Mouse (Mus musculus): ENCODE data around the gene Mapkapk2. TPM values are rescaled to one million over a fixed set of nuclear protein-coding genes. Genes with fewer than 3 reads are reported as not detected.
A peak's percentile ranks its signal among the peaks of the same experiment; 100 is the strongest.

The Mapkapk2 gene
- polyA plus RNA-seq, 1 experiment from 2014 or later: 69.5 TPM

DNA sequence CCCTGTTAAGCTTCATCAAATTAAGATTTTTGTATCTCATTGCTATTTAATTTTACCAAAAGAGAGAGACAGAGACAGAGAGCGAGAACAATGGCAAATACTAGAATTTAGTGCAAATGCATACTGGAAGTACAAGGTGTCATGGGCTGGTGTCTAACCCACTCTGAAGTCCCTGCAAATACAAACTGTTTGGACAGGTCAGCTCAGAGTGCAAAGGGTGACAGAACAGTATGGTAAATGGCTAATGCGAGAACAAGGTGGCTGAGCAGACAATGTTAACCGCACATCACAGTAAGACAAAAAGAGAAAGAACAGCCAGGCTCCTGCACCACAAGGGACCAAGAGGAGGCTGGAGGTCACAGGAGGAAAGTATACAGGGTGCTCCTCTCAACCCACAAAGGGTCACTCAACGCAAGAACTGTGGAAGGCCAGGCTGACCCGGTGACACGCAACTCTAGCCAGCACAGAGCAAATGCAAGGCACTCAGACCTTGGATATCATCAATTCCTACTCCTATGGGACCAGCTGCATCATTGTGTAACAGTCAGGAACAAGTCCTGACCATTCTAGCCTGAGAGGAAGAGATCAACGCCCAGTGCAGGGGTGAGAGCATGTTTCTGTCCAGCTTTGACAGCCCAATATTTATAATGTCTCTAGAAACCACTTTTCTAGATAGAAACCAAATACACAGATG is 22.4 kb downstream of the Mapkapk2 start:
- no peaks in the 10 kb centered on the region for H3K27me3 ChIP-seq
- peaks cover 72% of the 10 kb centered on the region for H3K4me1 ChIP-seq
- no peak overlapping the region for H3K4me2 ChIP-seq (replicated peaks)
- no peaks in the 10 kb centered on the region for H3K36me3 ChIP-seq
- no peaks in the 10 kb centered on the region for H3K9me3 ChIP-seq
- 0 out of 2 replicates have a peak overlapping the region, but pooled peaks have one; percentile 66 for H3K27ac ChIP-seq (replicated peaks)
- WGBS: 82% methylated on average over 7 of the region's 7 CpGs
- no peak overlapping the region for H3K9ac ChIP-seq (replicated peaks)
- H3K4me3 ChIP-seq: no peak overlapping the region
- ATAC-seq (ENCODE audit: low FRiP score, low read depth): no peak

DNA sequence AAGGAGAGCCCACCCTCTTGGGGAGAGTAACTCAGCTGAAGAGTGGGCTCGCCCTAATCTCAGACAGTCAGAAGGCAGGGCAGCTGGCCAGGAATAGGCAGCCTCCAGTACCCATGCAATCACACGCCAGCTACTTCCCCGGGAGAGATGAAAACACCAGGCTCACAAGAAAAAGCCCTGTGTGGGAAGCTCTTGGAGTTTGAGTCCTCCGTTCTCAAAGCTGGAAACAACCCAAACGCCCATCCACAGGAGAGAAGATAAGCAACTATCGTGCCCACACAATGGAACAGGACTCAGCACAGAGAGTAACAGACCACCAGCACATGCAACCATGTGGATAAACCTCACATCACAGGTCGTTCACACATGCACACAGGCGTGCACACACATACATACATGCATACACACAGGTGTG is 23.1 kb downstream of the Mapkapk2 start:
- WGBS: 83% methylated on average over 8 of the region's 8 CpGs
- no peaks in the 10 kb centered on the region for H3K9me3 ChIP-seq
- no peaks in the 10 kb centered on the region for H3K36me3 ChIP-seq
- no peak overlapping the region for H3K9ac ChIP-seq (replicated peaks)
- H3K4me1 ChIP-seq: peaks cover 65% of the 10 kb centered on the region
- no peak for ATAC-seq (ENCODE audit: low FRiP score, low read depth)
- no peaks in the 10 kb centered on the region for H3K27me3 ChIP-seq
- no peak overlapping the region for H3K4me3 ChIP-seq
- peak overlapping the region; percentile 66 for H3K27ac ChIP-seq (replicated peaks)
- no peak overlapping the region for H3K4me2 ChIP-seq (replicated peaks)

DNA sequence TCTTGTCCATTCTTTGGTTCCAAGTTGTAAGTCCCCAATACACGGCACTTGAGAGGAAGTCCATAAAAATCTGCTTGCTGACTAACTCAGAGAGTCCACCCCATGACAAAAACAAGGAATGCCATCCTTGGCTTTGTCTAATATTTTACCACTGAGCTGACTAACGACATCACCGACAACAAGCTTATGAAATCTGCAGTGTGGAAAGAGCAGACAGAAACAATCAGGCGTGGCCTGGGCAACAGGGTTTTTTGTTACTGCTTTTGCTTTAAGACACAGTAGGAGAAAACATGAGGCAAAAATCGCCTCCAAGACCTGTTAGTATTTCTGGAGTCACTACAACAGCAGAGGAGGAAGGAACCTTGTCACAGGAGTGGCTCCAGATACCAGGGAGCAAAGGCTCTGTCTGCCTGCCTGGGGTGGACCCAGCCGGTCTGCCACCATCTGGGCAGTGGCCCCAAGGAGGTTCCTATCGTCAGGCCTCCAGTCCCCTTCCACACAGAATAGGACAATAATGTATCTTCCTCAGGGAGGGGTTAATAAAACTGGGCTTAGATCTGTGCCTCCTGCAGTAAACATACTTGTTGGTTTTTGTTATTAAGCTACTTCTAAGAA is 25.1 kb downstream of the Mapkapk2 start:
- H3K27ac ChIP-seq (replicated peaks): no peak overlapping the region
- H3K4me1 ChIP-seq: peaks cover 45% of the 10 kb centered on the region
- H3K9ac ChIP-seq (replicated peaks): no peak overlapping the region
- no peak overlapping the region for H3K4me3 ChIP-seq
- H3K4me2 ChIP-seq (replicated peaks): no peak overlapping the region
- WGBS: 92% methylated on average over 7 of the region's 7 CpGs
- no peak for ATAC-seq (ENCODE audit: low FRiP score, low read depth)
- no peaks in the 10 kb centered on the region for H3K36me3 ChIP-seq
- H3K27me3 ChIP-seq: no peaks in the 10 kb centered on the region
- no peaks in the 10 kb centered on the region for H3K9me3 ChIP-seq

DNA sequence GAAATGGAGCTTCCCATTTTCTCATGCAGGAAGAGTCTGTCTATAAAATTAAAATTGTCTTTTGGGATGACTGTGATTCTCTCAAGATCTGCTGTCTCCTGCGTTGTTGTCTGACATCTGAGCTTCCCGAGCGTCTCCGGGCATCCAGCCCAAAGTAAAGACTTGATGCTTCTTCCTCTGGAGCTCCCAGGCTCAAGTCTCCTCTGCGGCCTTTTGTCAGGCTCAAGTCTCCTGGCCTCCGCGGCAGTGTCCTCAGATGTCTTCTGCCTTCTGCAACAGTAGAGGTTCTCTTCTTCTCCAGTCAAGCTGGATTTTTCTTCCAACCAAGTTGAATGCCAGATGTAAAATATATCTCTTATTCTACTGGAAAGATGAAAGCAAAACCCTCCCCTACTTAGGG is 28.6 kb downstream of the Mapkapk2 start:
- no peaks in the 10 kb centered on the region for H3K9me3 ChIP-seq
- no peak overlapping the region for H3K4me3 ChIP-seq
- H3K9ac ChIP-seq (replicated peaks): no peak overlapping the region
- no peak overlapping the region for H3K4me2 ChIP-seq (replicated peaks)
- H3K27ac ChIP-seq (replicated peaks): no peak overlapping the region
- WGBS: 90% methylated on average over 7 of the region's 7 CpGs
- 0 out of 2 replicates have a peak, but pooled peaks cover 8% of the 10 kb centered on the region for H3K36me3 ChIP-seq
- ATAC-seq (ENCODE audit: low FRiP score, low read depth): no peak
- H3K4me1 ChIP-seq: peaks cover 21% of the 10 kb centered on the region
- H3K27me3 ChIP-seq: no peaks in the 10 kb centered on the region

DNA sequence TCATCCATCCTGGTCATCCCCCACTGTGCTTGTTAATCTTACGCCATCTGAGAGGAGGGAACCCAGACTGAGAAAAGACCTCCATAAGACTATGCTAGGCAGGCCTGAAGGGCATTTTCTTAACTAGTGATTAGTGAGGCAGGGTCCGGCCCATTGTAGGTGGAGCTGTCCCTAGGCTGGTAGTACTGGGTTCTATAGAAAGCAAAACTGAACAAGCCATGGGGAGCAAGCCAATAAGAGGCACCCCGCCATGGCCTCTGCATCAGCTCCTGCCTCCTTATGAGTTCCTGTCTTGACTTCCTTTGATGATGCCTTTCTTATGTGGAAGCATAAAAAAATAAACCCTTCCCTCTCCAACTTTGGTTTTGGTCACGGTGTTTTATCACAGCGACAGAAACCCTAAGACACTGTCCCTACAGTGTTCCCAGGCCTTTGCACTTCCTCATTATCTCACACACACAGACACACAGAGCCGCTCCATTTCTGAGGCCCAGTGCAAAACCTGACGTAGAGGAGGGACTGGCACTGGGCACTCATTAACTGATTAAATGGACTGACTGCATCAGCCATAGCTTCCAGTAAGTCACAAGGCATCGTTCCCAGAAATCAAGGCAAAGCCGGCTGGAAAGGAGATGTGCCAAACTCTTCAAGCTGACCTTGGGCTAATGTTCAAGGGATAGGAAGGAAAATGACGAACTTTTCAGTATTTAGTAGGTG is 29.5 kb downstream of the Mapkapk2 start:
- no peaks in the 10 kb centered on the region for H3K27me3 ChIP-seq
- no peak overlapping the region for H3K4me2 ChIP-seq (replicated peaks)
- 93% methylated on average over 10 of the region's 10 CpGs for WGBS
- H3K9ac ChIP-seq (replicated peaks): no peak overlapping the region
- H3K4me3 ChIP-seq: no peak overlapping the region
- no peaks in the 10 kb centered on the region for H3K9me3 ChIP-seq
- H3K27ac ChIP-seq (replicated peaks): no peak overlapping the region
- no peak for ATAC-seq (ENCODE audit: low FRiP score, low read depth)
- H3K4me1 ChIP-seq: peaks cover 17% of the 10 kb centered on the region
- 0 out of 2 replicates have a peak, but pooled peaks cover 8% of the 10 kb centered on the region for H3K36me3 ChIP-seq

DNA sequence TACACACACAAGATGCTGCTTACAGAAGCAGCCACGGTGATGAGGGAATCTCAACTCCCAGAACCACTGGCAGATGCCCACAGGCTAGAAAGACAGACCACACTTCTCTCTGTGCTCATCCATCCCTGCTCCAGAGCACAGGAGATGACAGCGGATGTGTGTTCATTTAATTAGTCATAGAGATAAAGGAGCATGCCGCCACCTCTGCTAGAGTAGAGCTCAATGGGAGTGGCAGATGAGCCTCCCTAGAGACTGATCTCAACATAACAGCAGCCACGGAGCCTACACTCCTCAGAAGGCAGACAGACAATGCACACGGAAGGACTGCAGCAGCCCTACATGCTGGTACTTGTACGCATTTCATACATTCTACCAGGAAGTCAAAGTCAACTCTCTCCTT is 33.4 kb downstream of the Mapkapk2 start:
- peak overlapping the region; percentile 15; the same call in 1 of the 2 replicates for H3K27ac ChIP-seq (replicated peaks)
- H3K27me3 ChIP-seq: no peaks in the 10 kb centered on the region
- WGBS: 63% methylated on average over 6 of the region's 6 CpGs
- no peak overlapping the region for H3K4me3 ChIP-seq
- no peak overlapping the region for H3K9ac ChIP-seq (replicated peaks)
- peaks cover 45% of the 10 kb centered on the region for H3K4me1 ChIP-seq
- H3K4me2 ChIP-seq (replicated peaks): no peak overlapping the region
- H3K9me3 ChIP-seq: no peaks in the 10 kb centered on the region
- ATAC-seq (ENCODE audit: low FRiP score, low read depth): no peak
- H3K36me3 ChIP-seq: 0 out of 2 replicates have a peak, but pooled peaks cover 8% of the 10 kb centered on the region

DNA sequence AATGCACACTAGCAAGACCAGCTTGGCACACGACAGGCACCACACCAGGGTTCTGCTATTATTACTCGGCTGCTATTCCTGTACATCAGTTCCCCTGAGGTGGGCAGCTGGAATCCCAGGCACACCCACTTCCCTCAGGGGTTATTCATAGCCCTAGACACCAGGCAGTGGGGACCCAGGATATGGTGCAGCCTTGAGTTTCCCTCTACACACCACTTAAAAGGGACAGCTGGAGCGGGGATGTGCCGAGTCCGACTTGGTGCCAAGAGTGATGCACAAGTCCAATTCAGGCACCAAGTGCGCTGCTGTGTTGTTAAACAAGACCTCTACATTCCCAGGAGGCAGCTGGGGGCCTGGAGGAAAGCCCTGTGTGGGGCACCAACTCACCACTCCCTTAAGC is 34.8 kb downstream of the Mapkapk2 start:
- ATAC-seq (ENCODE audit: low FRiP score, low read depth): no peak
- peaks cover 54% of the 10 kb centered on the region for H3K4me1 ChIP-seq
- H3K9me3 ChIP-seq: no peaks in the 10 kb centered on the region
- whole genome bisulfite sequencing: 88% methylated on average over 6 of the region's 6 CpGs
- H3K9ac ChIP-seq (replicated peaks): no peak overlapping the region
- H3K27me3 ChIP-seq: no peaks in the 10 kb centered on the region
- H3K27ac ChIP-seq (replicated peaks): 0 out of 2 replicates have a peak overlapping the region, but pooled peaks have one; percentile 20
- H3K36me3 ChIP-seq: peaks cover 11% of the 10 kb centered on the region
- no peak overlapping the region for H3K4me3 ChIP-seq
- H3K4me2 ChIP-seq (replicated peaks): no peak overlapping the region

DNA sequence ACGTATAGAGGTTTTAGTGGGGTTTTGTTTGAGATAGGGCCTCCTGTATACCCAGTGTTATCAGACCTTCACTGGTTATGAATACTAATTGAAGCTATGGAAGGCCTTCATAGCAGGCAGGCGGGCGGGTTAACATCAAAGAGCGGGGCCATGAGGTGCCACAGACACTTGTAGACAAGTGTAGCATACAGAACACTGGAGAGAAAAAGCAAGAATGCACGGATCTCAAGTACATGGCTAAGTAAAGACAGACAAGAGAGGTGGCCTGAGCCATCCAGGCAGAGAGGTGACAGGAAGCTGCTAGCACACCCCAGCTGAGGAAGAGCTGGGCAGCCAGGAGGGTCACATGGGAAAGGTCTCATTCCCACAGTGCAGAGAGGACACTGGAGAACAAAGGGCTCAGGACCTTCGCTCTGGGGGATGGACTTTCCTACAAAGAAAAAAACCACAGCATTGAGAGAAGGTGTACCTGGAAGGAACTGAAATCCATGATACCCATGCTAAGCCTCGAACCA is 35.8 kb downstream of the Mapkapk2 start:
- peaks cover 54% of the 10 kb centered on the region for H3K4me1 ChIP-seq

DNA sequence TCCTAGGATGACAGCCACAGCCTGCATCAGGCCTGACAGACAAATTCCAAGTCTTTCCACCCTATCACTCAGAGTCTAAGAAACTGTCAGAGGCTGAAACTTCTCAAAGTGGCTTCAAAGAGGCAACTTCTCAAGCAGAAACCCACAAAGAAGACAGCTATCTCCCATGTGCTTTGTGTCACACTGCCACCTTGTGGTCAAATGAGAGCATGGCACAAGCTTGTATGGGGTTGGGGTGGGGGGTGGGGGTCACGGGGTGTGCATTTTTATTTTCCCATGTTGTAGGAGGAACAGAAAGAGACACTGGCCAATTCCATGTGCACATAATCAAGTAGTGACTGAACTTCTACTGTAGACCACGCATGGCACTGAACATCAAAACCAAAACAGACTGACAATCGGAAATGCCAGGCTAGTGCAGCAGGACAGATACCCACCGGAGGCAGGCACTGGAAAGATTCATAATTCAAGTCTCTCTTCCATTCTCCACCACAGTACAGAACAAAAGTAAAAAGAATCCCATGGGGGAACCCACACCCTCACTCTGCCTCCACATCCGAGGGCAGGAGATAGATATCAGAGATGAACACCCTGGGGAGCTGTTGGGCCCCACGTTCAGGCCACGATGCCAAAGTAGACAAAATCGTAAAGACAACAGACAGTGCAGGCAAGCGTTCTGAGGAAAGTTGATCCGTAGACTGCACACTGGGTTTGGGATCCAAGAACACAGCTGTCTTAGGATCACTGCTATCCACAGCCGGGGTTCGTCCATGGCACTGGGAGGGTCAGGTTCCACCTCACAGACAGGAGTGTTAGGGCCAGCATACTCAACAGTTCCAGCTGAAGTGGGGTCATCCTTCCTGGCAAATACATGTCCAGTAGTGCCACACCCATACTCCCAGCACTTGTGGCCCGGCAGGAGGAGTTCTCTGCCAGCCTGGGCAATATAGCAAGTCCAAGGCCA is 37.1 kb downstream of the Mapkapk2 start:
- Histone ChIP-seq H3K9me3 (no peaks in the 10 kb centered on the region), H3K9ac (replicated peaks) (0 out of 2 replicates have a peak overlapping the region, but pooled peaks have one; percentile 4), H3K36me3 (peaks cover 25% of the 10 kb centered on the region), H3K4me1 (peaks cover 52% of the 10 kb centered on the region), H3K27ac (replicated peaks) (no peak overlapping the region; the same call in 1 of the 2 replicates), H3K4me3 (no peak overlapping the region), H3K4me2 (replicated peaks) (no peak overlapping the region), H3K27me3 (no peaks in the 10 kb centered on the region)
- peak; percentile 23 for ATAC-seq (ENCODE audit: low FRiP score, low read depth)
- WGBS: 73% methylated on average over 13 of the region's 13 CpGs

More for the DNA sequence above, 35.8 kb downstream of the Mapkapk2 start:
- Histone ChIP-seq H3K4me3 (no peak overlapping the region), H3K9me3 (no peaks in the 10 kb centered on the region), H3K4me2 (replicated peaks) (no peak overlapping the region), H3K36me3 (peaks cover 15% of the 10 kb centered on the region), H3K27me3 (no peaks in the 10 kb centered on the region), H3K9ac (replicated peaks) (no peak overlapping the region), H3K27ac (replicated peaks) (no peak overlapping the region)
- WGBS: 74% methylated on average over 7 of the region's 7 CpGs
- ATAC-seq (ENCODE audit: low FRiP score, low read depth): no peak

DNA sequence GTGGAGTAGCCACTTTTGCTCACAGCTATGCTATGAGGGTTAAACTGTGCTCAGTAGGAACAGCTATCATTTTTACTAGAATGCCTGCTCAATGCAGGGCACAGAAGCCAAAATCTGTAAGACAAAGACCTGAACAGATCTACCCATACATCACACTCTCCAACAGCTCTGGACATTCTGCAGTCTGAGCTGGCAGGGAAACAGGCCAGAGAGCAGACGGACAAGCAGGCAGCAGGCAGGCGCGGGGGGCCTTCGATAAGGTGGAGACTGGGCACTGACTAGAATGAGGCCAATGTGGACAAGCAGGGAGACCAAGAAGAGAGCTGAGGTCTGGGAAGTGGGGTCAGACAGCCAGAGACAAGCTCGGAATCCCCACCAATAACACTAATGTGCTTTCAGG is 37.8 kb downstream of the Mapkapk2 start:
- Histone ChIP-seq H3K4me2 (replicated peaks) (no peak overlapping the region), H3K27ac (replicated peaks) (no peak overlapping the region), H3K27me3 (no peaks in the 10 kb centered on the region), H3K4me3 (no peak overlapping the region), H3K9me3 (no peaks in the 10 kb centered on the region), H3K9ac (replicated peaks) (0 out of 2 replicates have a peak overlapping the region, but pooled peaks have one; percentile 4), H3K36me3 (peaks cover 33% of the 10 kb centered on the region), H3K4me1 (peaks cover 52% of the 10 kb centered on the region)
- ATAC-seq (ENCODE audit: low FRiP score, low read depth): peak; percentile 3; the same call in 1 of the 2 replicates
- WGBS: 92% methylated on average over 5 of the region's 5 CpGs

DNA sequence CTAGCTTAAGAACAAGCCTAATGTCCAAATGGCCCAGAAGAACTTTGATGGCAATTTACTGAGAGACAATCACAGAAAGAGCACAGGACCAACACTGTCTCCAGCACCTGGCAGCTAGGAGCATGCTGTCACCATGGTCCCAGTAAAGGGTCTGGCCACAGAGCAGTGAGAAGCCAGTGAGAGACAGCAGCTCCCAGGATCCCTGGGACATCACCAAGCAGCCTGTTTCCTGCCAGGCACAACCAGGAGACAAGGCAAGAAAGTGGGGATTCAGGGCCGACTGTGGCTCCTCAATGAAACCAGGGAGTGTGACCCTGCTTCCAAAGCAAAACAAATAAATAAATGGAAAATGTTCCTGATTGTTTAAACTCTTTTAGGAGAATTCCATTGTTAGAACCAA is 38.2 kb downstream of the Mapkapk2 start:
- 58% methylated on average over 1 of the region's 1 CpGs for WGBS
- Histone ChIP-seq H3K4me1 (peaks cover 50% of the 10 kb centered on the region), H3K9ac (replicated peaks) (0 out of 2 replicates have a peak overlapping the region, but pooled peaks have one; percentile 20), H3K9me3 (no peaks in the 10 kb centered on the region), H3K36me3 (peaks cover 37% of the 10 kb centered on the region), H3K4me3 (no peak overlapping the region), H3K27ac (replicated peaks) (no peak overlapping the region), H3K4me2 (replicated peaks) (no peak overlapping the region), H3K27me3 (no peaks in the 10 kb centered on the region)
- no peak for ATAC-seq (ENCODE audit: low FRiP score, low read depth)

Measured in midbrain, embryonic 12.5 days (tissue).